Mouse (Mus musculus): Measurements from ENCODE around the gene Eno2. TPM values are rescaled to one million over a fixed set of nuclear protein-coding genes. Genes with fewer than 3 reads are reported as not detected.

The Eno2 gene
- total and polyA plus RNA-seq, 2 experiments from 2014 or later = 175 to 267 TPM

GRCm38 (mm10) chr6:124791911-124792310 is 22.4 kb upstream of the Eno2 start:
- Histone ChIP-seq H3K36me3 (ENCODE audit: insufficient read depth, low read length) (no peaks in the 10 kb centered on the region), H3K4me1 (ENCODE audit: insufficient read depth, low read length) (no peaks in the 10 kb centered on the region), H3K27ac (ENCODE audit: low read depth, low read length) (no peak overlapping the region), H3K4me2 (ENCODE audit: low read depth, low read length, poor library complexity, severe bottlenecking) (no peak overlapping the region), H3K4me3 (ENCODE audit: low read depth, low read length) (no peak overlapping the region), H3K27me3 (ENCODE audit: insufficient read depth, low read length) (no peaks in the 10 kb centered on the region), H3K9me3 (ENCODE audit: low read length) (no peaks in the 10 kb centered on the region), H3K9ac (replicated peaks; ENCODE audit: low read length, poor library complexity, severe bottlenecking) (no peak overlapping the region)
- 80% methylated on average over 3 of the region's 3 CpGs for WGBS
- TF ChIP-seq CTCF (IDR thresholded peaks at IDR 0.05) = no peak
- ATAC-seq (ENCODE audit: low FRiP score) (no peak), DNase-seq (ENCODE audit: low spot score) (no peak)

- Histone ChIP-seq H3K9ac (replicated peaks; ENCODE audit: low read length, poor library complexity, severe bottlenecking) (no peak overlapping the region), H3K4me3 (ENCODE audit: low read depth, low read length) (no peak overlapping the region), H3K27me3 (ENCODE audit: insufficient read depth, low read length) (no peaks in the 10 kb centered on the region), H3K4me1 (ENCODE audit: insufficient read depth, low read length) (no peaks in the 10 kb centered on the region), H3K4me2 (ENCODE audit: low read depth, low read length, poor library complexity, severe bottlenecking) (no peak overlapping the region), H3K27ac (ENCODE audit: low read depth, low read length) (no peak overlapping the region), H3K9me3 (ENCODE audit: low read length) (no peaks in the 10 kb centered on the region), H3K36me3 (ENCODE audit: insufficient read depth, low read length) (no peaks in the 10 kb centered on the region)
- ATAC-seq (ENCODE audit: low FRiP score) (no peak), DNase-seq (ENCODE audit: low spot score) (no peak)
- TF ChIP-seq CTCF (IDR thresholded peaks at IDR 0.05) = no peak
- 71% methylated on average over 4 of the region's 4 CpGs for WGBS
These were observed 20.6 kb upstream of the Eno2 start for GRCm38 (mm10) chr6:124790121-124790520.

- no peaks in the 10 kb centered on the region for H3K36me3 ChIP-seq (ENCODE audit: insufficient read depth, low read length)
- H3K27me3 ChIP-seq (ENCODE audit: insufficient read depth, low read length) = no peaks in the 10 kb centered on the region
- no peak overlapping the region for H3K27ac ChIP-seq (ENCODE audit: low read depth, low read length)
- no peaks in the 10 kb centered on the region for H3K4me1 ChIP-seq (ENCODE audit: insufficient read depth, low read length)
- 73% methylated on average over 4 of the region's 4 CpGs for WGBS
- no peak overlapping the region for H3K4me2 ChIP-seq (ENCODE audit: low read depth, low read length, poor library complexity, severe bottlenecking)
- no peaks in the 10 kb centered on the region for H3K9me3 ChIP-seq (ENCODE audit: low read length)
- ATAC-seq (ENCODE audit: low FRiP score) (no peak), DNase-seq (ENCODE audit: low spot score) (peak; percentile 67)
- no peak overlapping the region for H3K9ac ChIP-seq (replicated peaks; ENCODE audit: low read length, poor library complexity, severe bottlenecking)
- no peak for TF ChIP-seq CTCF (IDR thresholded peaks at IDR 0.05)
- no peak overlapping the region for H3K4me3 ChIP-seq (ENCODE audit: low read depth, low read length)
These were observed 20.0 kb upstream of the Eno2 start for GRCm38 (mm10) chr6:124789519-124789918.

GRCm38 (mm10) chr6:124787722-124788121 is 18.2 kb upstream of the Eno2 start:
- Histone ChIP-seq H3K9ac (replicated peaks; ENCODE audit: low read length, poor library complexity, severe bottlenecking) (no peak overlapping the region), H3K9me3 (ENCODE audit: low read length) (no peaks in the 10 kb centered on the region), H3K4me2 (ENCODE audit: low read depth, low read length, poor library complexity, severe bottlenecking) (no peak overlapping the region), H3K27ac (ENCODE audit: low read depth, low read length) (no peak overlapping the region), H3K36me3 (ENCODE audit: insufficient read depth, low read length) (no peaks in the 10 kb centered on the region), H3K4me3 (ENCODE audit: low read depth, low read length) (no peak overlapping the region), H3K27me3 (ENCODE audit: insufficient read depth, low read length) (no peaks in the 10 kb centered on the region), H3K4me1 (ENCODE audit: insufficient read depth, low read length) (no peaks in the 10 kb centered on the region)
- WGBS = 83% methylated on average over 10 of the region's 10 CpGs
- no peak for DNase-seq (ENCODE audit: low spot score)
- no peak for TF ChIP-seq CTCF (IDR thresholded peaks at IDR 0.05)
- ATAC-seq (ENCODE audit: low FRiP score) = no peak

- Histone ChIP-seq H3K4me3 (ENCODE audit: low read depth, low read length) (no peak overlapping the region), H3K27ac (ENCODE audit: low read depth, low read length) (no peak overlapping the region), H3K4me2 (ENCODE audit: low read depth, low read length, poor library complexity, severe bottlenecking) (no peak overlapping the region), H3K27me3 (ENCODE audit: insufficient read depth, low read length) (no peaks in the 10 kb centered on the region), H3K36me3 (ENCODE audit: insufficient read depth, low read length) (no peaks in the 10 kb centered on the region), H3K9ac (replicated peaks; ENCODE audit: low read length, poor library complexity, severe bottlenecking) (no peak overlapping the region), H3K9me3 (ENCODE audit: low read length) (no peaks in the 10 kb centered on the region), H3K4me1 (ENCODE audit: insufficient read depth, low read length) (no peaks in the 10 kb centered on the region)
- TF ChIP-seq CTCF (IDR thresholded peaks at IDR 0.05) = no peak
- WGBS = 51% methylated on average over 8 of the region's 8 CpGs
- DNase-seq (ENCODE audit: low spot score) (no peak), ATAC-seq (ENCODE audit: low FRiP score) (no peak)
These were observed 17.4 kb upstream of the Eno2 start for GRCm38 (mm10) chr6:124786756-124787420.

GRCm38 (mm10) chr6:124782436-124782835 is 13.0 kb upstream of the Eno2 start:
- no peak overlapping the region for H3K4me3 ChIP-seq (ENCODE audit: low read depth, low read length)
- no peak for TF ChIP-seq CTCF (IDR thresholded peaks at IDR 0.05)
- no peaks in the 10 kb centered on the region; the same call in 1 of the 2 replicates for H3K4me1 ChIP-seq (ENCODE audit: insufficient read depth, low read length)
- H3K36me3 ChIP-seq (ENCODE audit: insufficient read depth, low read length) = no peaks in the 10 kb centered on the region
- H3K27ac ChIP-seq (ENCODE audit: low read depth, low read length) = no peak overlapping the region
- DNase-seq (ENCODE audit: low spot score) (no peak), ATAC-seq (ENCODE audit: low FRiP score) (no peak)
- H3K9ac ChIP-seq (replicated peaks; ENCODE audit: low read length, poor library complexity, severe bottlenecking) = no peak overlapping the region
- WGBS = 23% methylated on average over 6 of the region's 6 CpGs
- no peaks in the 10 kb centered on the region for H3K9me3 ChIP-seq (ENCODE audit: low read length)
- H3K27me3 ChIP-seq (ENCODE audit: insufficient read depth, low read length) = 0 out of 2 replicates have a peak, but pooled peaks cover 4% of the 10 kb centered on the region
- no peak overlapping the region for H3K4me2 ChIP-seq (ENCODE audit: low read depth, low read length, poor library complexity, severe bottlenecking)

Data from midbrain, postnatal 0 days (tissue).